Mouse (Mus musculus): ENCODE data around the gene Spop.

- TF ChIP-seq TAL1 (IDR thresholded peaks at IDR 0.05; ENCODE audit: low read length) (no peak), GATA1 (IDR thresholded peaks at IDR 0.05; ENCODE audit: low read length) (no peak)
Measured at GRCm38 (mm10) chr11:95423505-95423904, 9.6 kb downstream of the Spop start.

Measured in erythroblast, embryonic 14.5 days (primary cell).